Mouse (Mus musculus) embryo, embryonic 11.5 days (tissue): Measurements from ENCODE around the gene Asic2.

Source experiments
- DNase-seq: peaks from one replicate; pipeline ENCODE4 v3.0.0-alpha.2; 2012; ENCODE audit warnings: low read depth, low spot score

Gene Asic2

GRCm38 (mm10) chr11:81738995-81739394 is 229.3 kb downstream of the Asic2 start:
- no peak for DNase-seq

GRCm38 (mm10) chr11:81737777-81738176 is 230.5 kb downstream of the Asic2 start:
- DNase-seq = no peak

- no peak for DNase-seq
Observed at GRCm38 (mm10) chr11:81722071-81722470, 246.2 kb downstream of the Asic2 start.

- DNase-seq = no peak
Observed at GRCm38 (mm10) chr11:81714801-81715200, 253.5 kb downstream of the Asic2 start.

- DNase-seq = no peak
Observed at GRCm38 (mm10) chr11:81706996-81707395, 261.3 kb downstream of the Asic2 start.

- no peak for DNase-seq
Observed at GRCm38 (mm10) chr11:81698008-81698407, 270.2 kb downstream of the Asic2 start.

GRCm38 (mm10) chr11:81695501-81695900 is 272.8 kb downstream of the Asic2 start:
- DNase-seq = no peak

- no peak for DNase-seq
Observed at GRCm38 (mm10) chr11:81680511-81680910, 287.7 kb downstream of the Asic2 start.

- no peak for DNase-seq
Observed at GRCm38 (mm10) chr11:81671724-81672123, 296.5 kb downstream of the Asic2 start.

- no peak for DNase-seq
Observed at GRCm38 (mm10) chr11:81670436-81670835, 297.8 kb downstream of the Asic2 start.

- DNase-seq = no peak
Observed at GRCm38 (mm10) chr11:81658850-81659249, 309.4 kb downstream of the Asic2 start.

- no peak for DNase-seq
Observed at GRCm38 (mm10) chr11:81657121-81657520, 311.1 kb downstream of the Asic2 start.

- DNase-seq = no peak
Observed at GRCm38 (mm10) chr11:81647828-81648227, 320.4 kb downstream of the Asic2 start.

GRCm38 (mm10) chr11:81645549-81645948 is 322.7 kb downstream of the Asic2 start:
- DNase-seq = no peak

GRCm38 (mm10) chr11:81636356-81636755 is 331.9 kb downstream of the Asic2 start:
- DNase-seq = no peak

GRCm38 (mm10) chr11:81634360-81635350 is 333.6 kb downstream of the Asic2 start:
- DNase-seq = peak; percentile 49

GRCm38 (mm10) chr11:81625199-81625598 is 343.1 kb downstream of the Asic2 start:
- DNase-seq = no peak

- DNase-seq = no peak
Observed at GRCm38 (mm10) chr11:81620516-81620915, 347.7 kb downstream of the Asic2 start.

GRCm38 (mm10) chr11:81616437-81616836 is 351.8 kb downstream of the Asic2 start:
- DNase-seq = no peak

GRCm38 (mm10) chr11:81613869-81614620 is 354.2 kb downstream of the Asic2 start:
- no peak for DNase-seq

- peak; percentile 75 for DNase-seq
Observed at GRCm38 (mm10) chr11:81612798-81613540, 355.3 kb downstream of the Asic2 start.
